Mouse (Mus musculus) MEL (cell line): ENCODE measurements around the gene Cdk5. TPM values are rescaled to one million over a fixed set of nuclear protein-coding genes. Genes with fewer than 3 reads are reported as not detected.

ENCODE experiments used
- DNase-seq: peaks from one replicate; pipeline ENCODE4 v3.0.0; 2011; ENCODE audit warnings: low read depth, low spot score
- H3K27ac ChIP-seq: 2 replicates; pipeline ENCODE4 v1.5.1; 2012; ENCODE audit warnings: low read depth, mild to moderate bottlenecking, control low read depth, low read length, moderate library complexity; ENCODE audit not compliant: control insufficient read depth
- H3K27me3 ChIP-seq, 2 experiments: fragments of 150-350 bp in 1 of 2; sonication (generic) in 1 of 2; 2 replicates each; pipeline ENCODE4 v1.6.1; 2012; ENCODE audit warnings: low read length in 2 of 2, mild to moderate bottlenecking in 2 of 2, improper control_type of control experiment in 1 of 2, moderate library complexity in 1 of 2; ENCODE audit not compliant: insufficient read depth in 2 of 2, control insufficient read depth in 1 of 2
- H3K36me3 ChIP-seq, 2 experiments: 2 replicates each; pipeline ENCODE4 v1.6.1; 2012 to 2014; ENCODE audit warnings: low read length in 2 of 2, improper control_type of control experiment in 1 of 2, inconsistent platforms in 1 of 2, mild to moderate bottlenecking in 1 of 2; ENCODE audit not compliant: insufficient read depth in 2 of 2, control insufficient read depth in 1 of 2
- H3K4me1 ChIP-seq, 2 experiments: fragments of 150-350 bp in 1 of 2; sonication (generic) in 1 of 2; 2 replicates each; pipeline ENCODE4 v1.6.1; 2012; ENCODE audit warnings: low read length in 2 of 2, improper control_type of control experiment in 1 of 2, mild to moderate bottlenecking in 1 of 2; ENCODE audit not compliant: insufficient read depth in 2 of 2, control insufficient read depth in 1 of 2
- H3K4me3 ChIP-seq, 2 experiments: fragments of 150-350 bp in 1 of 2; sonication (generic) in 1 of 2; 2 replicates each; pipeline ENCODE4 v1.5.1; 2012; ENCODE audit warnings: low read depth in 2 of 2, low read length in 2 of 2, mild to moderate bottlenecking in 2 of 2, moderate library complexity in 2 of 2, control low read depth in 1 of 2, improper control_type of control experiment in 1 of 2; ENCODE audit not compliant: control insufficient read depth in 1 of 2, insufficient read depth in 1 of 2
- H3K79me2 ChIP-seq: 2 replicates; pipeline ENCODE4 v1.6.1; 2012; ENCODE audit warnings: mild to moderate bottlenecking, low read length, moderate library complexity; ENCODE audit not compliant: control insufficient read depth, poor library complexity, insufficient read depth
- H3K9ac ChIP-seq: 2 replicates; pipeline ENCODE4 v1.6.1; 2012; ENCODE audit warnings: low read depth, mild to moderate bottlenecking, control low read depth, low read length, moderate library complexity; ENCODE audit not compliant: control insufficient read depth, poor library complexity, severe bottlenecking
- H3K9me3 ChIP-seq: fragments of 150-350 bp; sonication (generic); replicated peaks from 2 replicates; pipeline ENCODE4 v1.6.1; 2012; ENCODE audit warnings: mild to moderate bottlenecking, low read length, improper control_type of control experiment, moderate library complexity; ENCODE audit not compliant: insufficient read depth
- BHLHE40 ChIP-seq: IDR thresholded peaks from 2 replicates; pipeline ENCODE4 v1.6.1; 2012; ENCODE audit warnings: low read depth, mild to moderate bottlenecking, inconsistent platforms, low read length, improper control_type of control experiment, borderline replicate concordance
- CHD2 ChIP-seq: IDR thresholded peaks from 2 replicates; pipeline ENCODE4 v1.6.1; 2011; ENCODE audit warnings: low read length, improper control_type of control experiment
- CTCF ChIP-seq, 3 experiments: IDR thresholded peaks in 2 of 3; conservative IDR thresholded peaks in 1 of 3; 2 replicates each; pipeline ENCODE4 v1.5.1; 2011 to 2012; ENCODE audit warnings: low read length in 3 of 3, low read depth in 2 of 3, mild to moderate bottlenecking in 2 of 3, improper control_type of control experiment in 1 of 3, inconsistent platforms in 1 of 3, mixed read lengths in 1 of 3, moderate library complexity in 1 of 3; ENCODE audit not compliant: control insufficient read depth in 1 of 3, insufficient read depth in 1 of 3, poor library complexity in 1 of 3, severe bottlenecking in 1 of 3
- E2F4 ChIP-seq: IDR thresholded peaks from 2 replicates; pipeline ENCODE4 v1.6.1; 2011; ENCODE audit warnings: low read depth, low read length, improper control_type of control experiment, borderline replicate concordance
- ELF1 ChIP-seq: IDR thresholded peaks from 2 replicates; pipeline ENCODE4 v1.6.1; 2014; ENCODE audit warnings: low read depth, mild to moderate bottlenecking, inconsistent platforms, low read length, improper control_type of control experiment, moderate library complexity
- ETS1 ChIP-seq: IDR thresholded peaks from 2 replicates; pipeline ENCODE4 v1.6.1; 2012; ENCODE audit warnings: low read depth, mild to moderate bottlenecking, inconsistent platforms, low read length, improper control_type of control experiment, moderate library complexity
- GABPA ChIP-seq: IDR thresholded peaks from 2 replicates; pipeline ENCODE4 v1.6.1; 2012; ENCODE audit warnings: low read depth, mild to moderate bottlenecking, inconsistent platforms, low read length, improper control_type of control experiment, moderate library complexity
- KAT2A ChIP-seq: conservative IDR thresholded peaks from 2 replicates; pipeline ENCODE4 v1.6.1; 2012; ENCODE audit warnings: low read depth, low read length, improper control_type of control experiment, inconsistent platforms
- MAFK ChIP-seq: IDR thresholded peaks from 2 replicates; pipeline ENCODE4 v1.6.1; 2011; ENCODE audit warnings: low read depth, mild to moderate bottlenecking, low read length, improper control_type of control experiment, borderline replicate concordance
- MAZ ChIP-seq: IDR thresholded peaks from 2 replicates; pipeline ENCODE4 v1.6.1; 2012; ENCODE audit warnings: low read depth, mild to moderate bottlenecking, inconsistent platforms, low read length, improper control_type of control experiment
- MEF2A ChIP-seq: IDR thresholded peaks from 2 replicates; pipeline ENCODE4 v1.6.1; 2014; ENCODE audit warnings: low read depth, mild to moderate bottlenecking, inconsistent platforms, low read length, improper control_type of control experiment; ENCODE audit not compliant: poor library complexity, insufficient replicate concordance, severe bottlenecking; ENCODE audit errors: extremely low read depth
- MXI1 ChIP-seq: IDR thresholded peaks from 2 replicates; pipeline ENCODE4 v1.6.1; 2011; ENCODE audit warnings: mild to moderate bottlenecking, low read depth, low read length, improper control_type of control experiment
- MYB ChIP-seq: IDR thresholded peaks from 2 replicates; pipeline ENCODE4 v1.6.1; 2011; ENCODE audit warnings: mild to moderate bottlenecking, low read depth, low read length, improper control_type of control experiment
- MYC ChIP-seq: IDR thresholded peaks from 2 replicates; pipeline ENCODE4 v1.6.1; 2011; ENCODE audit warnings: low read depth, mild to moderate bottlenecking, low read length, improper control_type of control experiment, moderate library complexity
- NELFE ChIP-seq: IDR thresholded peaks from 2 replicates; pipeline ENCODE4 v1.6.1; 2011; ENCODE audit warnings: low read depth, low read length, improper control_type of control experiment
- POLR2AphosphoS2 ChIP-seq: IDR thresholded peaks from 2 replicates; pipeline ENCODE4 v1.6.1; 2011; ENCODE audit warnings: low read length, improper control_type of control experiment
- POLR2AphosphoS5 ChIP-seq: IDR thresholded peaks from 2 replicates; pipeline ENCODE4 v1.6.1; 2012; ENCODE audit warnings: low read depth, borderline replicate concordance, mild to moderate bottlenecking, inconsistent platforms, low read length, moderate library complexity, mixed read lengths
- RCOR1 ChIP-seq: IDR thresholded peaks from 2 replicates; pipeline ENCODE4 v1.6.1; 2012; ENCODE audit warnings: low read depth, mild to moderate bottlenecking, inconsistent platforms, low read length, improper control_type of control experiment
- SMC3 ChIP-seq: IDR thresholded peaks from 2 replicates; pipeline ENCODE4 v1.6.1; 2011; ENCODE audit warnings: low read depth, low read length, improper control_type of control experiment
- TAL1 ChIP-seq: IDR thresholded peaks from 2 replicates; pipeline ENCODE4 v1.6.1; 2012; ENCODE audit warnings: mild to moderate bottlenecking, inconsistent platforms, low read length, moderate library complexity, mixed read lengths
- TBP ChIP-seq: IDR thresholded peaks from 2 replicates; pipeline ENCODE4 v1.8.0; 2011; ENCODE audit warnings: low read depth, low read length, improper control_type of control experiment
- TCF12 ChIP-seq: IDR thresholded peaks from 2 replicates; pipeline ENCODE4 v1.6.1; 2014; ENCODE audit warnings: low read depth, mild to moderate bottlenecking, inconsistent platforms, low read length, improper control_type of control experiment, moderate library complexity
- UBTF ChIP-seq: IDR thresholded peaks from 2 replicates; pipeline ENCODE4 v1.6.1; 2012; ENCODE audit warnings: low read depth, mild to moderate bottlenecking, inconsistent platforms, low read length, improper control_type of control experiment, moderate library complexity, borderline replicate concordance; ENCODE audit not compliant: insufficient read depth
- USF1 ChIP-seq: IDR thresholded peaks from 2 replicates; pipeline ENCODE4 v1.6.1; 2014; ENCODE audit warnings: low read depth, mild to moderate bottlenecking, inconsistent platforms, low read length, improper control_type of control experiment, moderate library complexity
- USF2 ChIP-seq, 2 experiments: IDR thresholded peaks; 2 replicates each; pipeline ENCODE4 v1.6.1; 2011 to 2012; ENCODE audit warnings: improper control_type of control experiment in 2 of 2, low read length in 2 of 2, borderline replicate concordance in 1 of 2, inconsistent platforms in 1 of 2, low read depth in 1 of 2, mild to moderate bottlenecking in 1 of 2; ENCODE audit not compliant: insufficient read depth in 1 of 2
- ZC3H11A ChIP-seq: IDR thresholded peaks from 2 replicates; pipeline ENCODE4 v1.6.1; 2012; ENCODE audit warnings: low read depth, mild to moderate bottlenecking, inconsistent platforms, low read length, improper control_type of control experiment
- ZMIZ1 ChIP-seq: IDR thresholded peaks from 2 replicates; pipeline ENCODE4 v1.6.1; 2012; ENCODE audit warnings: low read depth, mild to moderate bottlenecking, inconsistent platforms, low read length, improper control_type of control experiment, moderate library complexity
- polyA plus RNA-seq, 2 experiments: library from polyadenylated mRNA; stranded (reverse) in 1 of 2; unstranded in 1 of 2; fragments of >175 nt in 1 of 2; fragments of >200 nt in 1 of 2; gene quantifications; 2 replicates each; pipeline versions ENCODE4 v1.2.1 to v1.2.4; 2012; ENCODE audit warnings: low replicate concordance in 2 of 2, low read depth in 1 of 2; ENCODE audit not compliant: insufficient read length in 2 of 2, insufficient read depth in 1 of 2, missing spikeins in 1 of 2
- total RNA-seq: library from RNA; depleted of rRNA; stranded (reverse); fragments of 300-350 nt; gene quantifications from 2 replicates; pipeline ENCODE4 v1.2.3, GENCODE M21; 2012

Gene Cdk5
- total and polyA plus RNA-seq, 3 experiments, result 24.8 to 82.6 TPM; not detected in 1

DNA sequence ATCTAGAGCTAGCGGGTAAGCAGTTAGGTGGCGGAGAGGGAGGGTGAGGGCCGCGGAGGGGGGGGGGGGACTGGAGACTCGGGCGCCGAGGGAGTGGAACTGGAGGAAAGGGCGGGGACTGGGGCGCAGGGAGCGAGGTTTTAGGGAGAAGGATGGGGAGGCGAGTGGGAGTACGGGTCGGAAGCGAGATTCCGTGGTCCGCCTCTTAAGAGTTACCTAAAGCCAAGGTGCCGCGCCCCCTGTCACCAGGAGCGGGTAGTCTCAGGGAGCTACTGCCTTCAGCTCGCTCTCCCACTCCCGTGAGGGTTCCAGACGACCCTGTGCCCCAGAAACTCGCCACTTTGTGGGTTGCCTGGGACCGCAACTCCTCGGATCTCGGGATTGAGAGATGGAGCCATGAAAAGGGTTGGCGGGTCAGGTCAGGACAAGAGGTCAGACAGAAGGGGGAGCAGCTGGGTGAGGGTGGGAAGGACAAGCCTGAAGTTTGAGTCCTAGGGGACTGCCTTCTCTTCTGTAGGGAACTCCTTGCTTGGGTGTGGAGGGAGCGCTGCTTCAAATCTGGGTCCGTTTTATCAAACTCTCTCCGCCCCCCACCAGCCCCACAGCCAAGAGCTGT, 2.2 kb upstream of the Cdk5 start:
- Histone ChIP-seq H3K4me1 (peaks cover 6 to 22% of the 10 kb centered on the region in 2 experiments), H3K27ac (0 out of 2 replicates have a peak overlapping the region, but pooled peaks have one; percentile 18)
- peak; percentile 79 for DNase-seq

DNA sequence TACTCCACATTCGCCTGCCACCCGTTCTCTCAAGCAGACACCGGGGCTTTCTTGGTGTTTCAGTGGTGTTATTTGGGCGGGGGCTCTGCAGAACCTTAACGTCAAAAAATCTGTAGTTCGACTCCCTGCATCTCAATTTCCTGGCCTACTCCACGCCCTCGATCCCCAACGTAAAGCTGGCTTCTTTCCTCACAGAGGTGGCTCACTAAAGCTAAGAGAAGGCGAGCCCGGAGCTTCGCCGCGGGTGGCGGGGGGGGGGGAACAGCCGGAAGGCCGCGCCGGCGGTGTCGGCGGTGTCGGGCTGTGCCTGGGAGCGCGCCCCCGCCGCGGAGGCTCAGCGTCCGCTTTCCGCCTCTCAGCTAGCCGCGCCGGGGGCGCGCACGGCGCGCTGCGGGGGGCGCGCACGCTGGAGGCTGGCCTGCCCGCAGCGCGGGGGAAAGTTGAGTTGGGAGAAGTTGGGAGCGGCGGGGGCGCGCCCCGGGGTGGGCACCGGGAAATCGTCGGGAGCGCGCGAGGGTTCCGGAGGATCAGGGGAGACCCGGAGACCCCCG, 1.6 kb upstream of the Cdk5 start:
- Histone ChIP-seq H3K4me1 (peaks cover 6 to 22% of the 10 kb centered on the region in 2 experiments), H3K9me3 (no peaks in the 10 kb centered on the region), H3K4me3 (peak overlapping the region; percentile 78 to 86), H3K9ac (peak overlapping the region; percentile 85), H3K27ac (peak overlapping the region; percentile 60), H3K79me2 (peaks cover 14% of the 10 kb centered on the region), H3K27me3 (no peaks in the 10 kb centered on the region), H3K36me3 (peaks cover 0 to 17% of the 10 kb centered on the region in 2 experiments; a peak in 2 of 4 replicates)
- DNase-seq, result peak; percentile 93
- TF ChIP-seq NELFE (peak; percentile 64), RCOR1 (0 out of 2 replicates have a peak, but pooled peaks have one; percentile 0), TCF12 (no peak), UBTF (0 out of 2 replicates have a peak, but pooled peaks have one; percentile 7), MAZ (peak; percentile 7; the same call in 1 of the 2 replicates), ZMIZ1 (no peak), MEF2A (no peak), MXI1 (no peak; the same call in 1 of the 2 replicates), GABPA (no peak), POLR2AphosphoS2 (peak; percentile 12; the same call in 1 of the 2 replicates), TAL1 (no peak), TBP (0 out of 2 replicates have a peak, but pooled peaks have one; percentile 38), USF1 (no peak; the same call in 1 of the 2 replicates), CHD2 (no peak), CTCF (IDR thresholded peaks at IDR 0.05 in 2 of 3, conservative IDR thresholded peaks at IDR 0.05 in 1 of 3; ENCODE audit: control insufficient read depth in 1 of 3, insufficient read depth in 1 of 3, low read depth in 2 of 3, low read length in 3 of 3, poor library complexity in 1 of 3, severe bottlenecking in 1 of 3) (peak in 1 of 3 experiments; percentile 0; a peak in 1 of 6 replicates), KAT2A (no peak), POLR2AphosphoS5 (no peak), USF2 (IDR thresholded peaks at IDR 0.05; ENCODE audit: borderline replicate concordance in 1 of 2, insufficient read depth in 1 of 2, low read depth in 1 of 2, low read length in 2 of 2) (no peak), BHLHE40 (no peak), MYB (no peak), ZC3H11A (no peak), E2F4 (no peak), MYC (no peak)

More for the DNA sequence above, 2.2 kb upstream of the Cdk5 start:
- H3K9ac ChIP-seq, result peak overlapping the region; percentile 85
- H3K9me3 ChIP-seq, result no peaks in the 10 kb centered on the region
- peaks cover 0 to 17% of the 10 kb centered on the region in 2 experiments; a peak in 2 of 4 replicates for H3K36me3 ChIP-seq
- TF ChIP-seq TCF12 (0 out of 2 replicates have a peak, but pooled peaks have one; percentile 11), ETS1 (no peak), NELFE (no peak), MYC (no peak), ZC3H11A (no peak), USF1 (no peak), SMC3 (peak; percentile 4; the same call in 1 of the 2 replicates), CTCF (IDR thresholded peaks at IDR 0.05 in 2 of 3, conservative IDR thresholded peaks at IDR 0.05 in 1 of 3; ENCODE audit: control insufficient read depth in 1 of 3, insufficient read depth in 1 of 3, low read depth in 2 of 3, low read length in 3 of 3, poor library complexity in 1 of 3, severe bottlenecking in 1 of 3) (peak in 2 of 3 experiments; percentile 26 to 35; a peak in 4 of 6 replicates), ELF1 (0 out of 2 replicates have a peak, but pooled peaks have one; percentile 2), MAFK (no peak), CHD2 (no peak), POLR2AphosphoS2 (no peak)
- no peaks in the 10 kb centered on the region for H3K27me3 ChIP-seq
- H3K4me3 ChIP-seq, result peak overlapping the region; percentile 78 to 86
- peaks cover 14% of the 10 kb centered on the region for H3K79me2 ChIP-seq
